Mouse (Mus musculus): ENCODE results near the gene Hes7. TPM values are rescaled to one million over a fixed set of nuclear protein-coding genes. Genes with fewer than 3 reads are reported as not detected.
A peak's percentile ranks its signal among the peaks of the same experiment; 100 is the strongest.

Gene Hes7
- polyA plus RNA-seq, 1 experiment from 2014 or later: 0.26 TPM

DNA sequence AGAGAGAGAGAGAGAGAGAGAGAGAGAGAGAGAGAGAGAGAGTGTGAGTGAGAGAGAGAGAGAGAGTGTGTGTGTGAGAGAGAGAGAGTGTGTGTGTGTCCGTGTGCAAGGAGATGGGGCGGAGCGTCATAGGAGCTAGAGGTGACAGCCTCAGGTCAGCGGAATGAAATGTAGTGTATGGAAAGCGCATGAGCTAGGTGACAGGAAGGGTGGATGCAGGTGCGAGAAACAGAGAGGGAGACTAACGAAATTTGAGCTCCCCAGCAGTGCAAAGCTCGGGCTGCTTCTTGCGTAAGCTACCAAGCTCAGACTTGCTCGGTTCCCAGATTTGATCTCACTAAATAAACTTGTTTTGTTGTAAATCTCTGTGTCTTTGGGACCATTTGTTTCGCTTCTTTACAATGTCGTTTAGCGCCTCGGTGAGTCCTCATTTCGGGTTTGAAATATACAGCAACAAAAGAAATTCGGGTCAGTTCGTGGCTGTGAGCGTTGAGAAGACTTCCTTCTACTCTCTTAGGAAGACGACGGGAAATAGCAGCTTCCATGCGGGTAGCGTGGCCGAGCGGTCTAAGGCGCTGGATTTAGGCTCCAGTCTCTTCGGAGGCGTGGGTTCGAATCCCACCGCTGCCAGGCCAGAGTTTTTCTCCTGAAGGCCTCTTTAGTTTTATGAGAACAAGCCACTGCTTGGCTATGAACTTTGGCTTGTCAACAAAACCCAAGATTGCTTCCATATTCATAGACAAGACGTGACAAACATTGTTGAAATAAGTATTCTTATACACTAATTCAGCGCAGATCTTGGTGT lies 3.7 kb downstream of the Hes7 start:
- Histone ChIP-seq H3K27ac (replicated peaks; ENCODE audit: low read depth, low read length) (peak overlapping the region; percentile 62), H3K9ac (replicated peaks; ENCODE audit: low read length) (peak overlapping the region; percentile 32), H3K4me1 (ENCODE audit: control insufficient read depth, insufficient read depth, low read length) (peaks cover 22% of the 10 kb centered on the region), H3K9me3 (ENCODE audit: control insufficient read depth, low read length) (no peaks in the 10 kb centered on the region), H3K4me3 (replicated peaks; ENCODE audit: low read depth, low read length) (peak overlapping the region; percentile 69), H3K27me3 (ENCODE audit: control insufficient read depth, insufficient read depth, low read length) (peaks cover 4% of the 10 kb centered on the region; the same call in 1 of the 2 replicates), H3K36me3 (ENCODE audit: control insufficient read depth, insufficient read depth, low read length) (no peaks in the 10 kb centered on the region), H3K4me2 (ENCODE audit: low read length) (peak overlapping the region; percentile 74)
- ATAC-seq (ENCODE audit: low FRiP score, low TSS enrichment) (peak; percentile 66), DNase-seq (peak; percentile 95)
- under 1% methylated on average over 31 of the region's 31 CpGs for WGBS

DNA sequence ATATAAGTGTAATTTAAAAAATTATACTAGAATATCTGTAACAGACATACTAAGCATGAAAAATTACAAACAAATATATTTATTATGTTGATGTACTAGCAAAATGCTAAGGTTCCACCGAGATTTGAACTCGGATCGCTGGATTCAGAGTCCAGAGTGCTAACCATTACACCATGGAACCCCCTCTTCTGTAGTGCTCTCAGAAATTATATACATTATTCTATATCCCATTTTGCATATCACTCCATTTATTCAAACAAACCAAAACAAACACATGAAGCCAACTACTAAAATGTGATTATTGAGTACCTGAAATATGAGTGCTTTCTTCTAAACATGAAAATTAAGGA lies 4.3 kb downstream of the Hes7 start:
- no peaks in the 10 kb centered on the region for H3K9me3 ChIP-seq (ENCODE audit: control insufficient read depth, low read length)

DNA sequence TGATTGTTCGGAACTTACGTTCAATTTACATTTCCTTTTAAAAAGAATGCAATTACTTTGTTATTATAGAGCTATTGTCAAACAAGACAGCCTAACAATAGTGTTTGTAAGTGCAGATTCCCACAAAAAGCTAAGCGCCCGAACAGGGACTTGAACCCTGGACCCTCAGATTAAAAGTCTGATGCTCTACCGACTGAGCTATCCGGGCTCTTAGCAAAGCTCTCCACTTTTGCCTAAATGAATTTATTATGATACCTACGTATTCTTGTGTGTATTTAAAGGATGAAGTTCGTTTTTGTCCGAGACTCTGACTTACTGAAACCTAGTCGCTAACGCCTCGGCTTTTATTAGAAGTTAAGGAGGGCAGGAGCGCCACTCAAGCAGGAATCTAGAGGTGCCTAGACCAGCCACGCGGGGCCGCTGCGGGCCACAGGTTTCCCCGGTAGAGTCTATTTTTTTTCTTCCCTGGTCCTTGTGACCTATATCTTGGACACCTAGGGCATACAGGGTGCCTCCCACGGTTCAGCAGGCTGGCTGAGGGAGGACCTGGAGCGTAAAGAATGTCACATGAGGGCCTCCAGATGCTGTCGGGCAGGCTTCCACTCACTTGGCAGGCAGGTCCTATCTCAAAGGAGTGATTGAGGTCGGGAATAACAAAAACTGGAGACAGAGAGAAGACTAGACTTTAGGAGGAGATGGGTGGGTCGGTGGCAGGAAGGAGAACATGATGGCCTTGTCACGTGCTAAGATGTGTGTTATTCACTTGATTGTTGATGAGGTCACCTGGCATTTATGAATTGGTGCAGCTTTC lies 5.0 kb downstream of the Hes7 start:
- DNase-seq (peak; percentile 95), ATAC-seq (ENCODE audit: low FRiP score, low TSS enrichment) (peak; percentile 44)
- Histone ChIP-seq H3K9ac (replicated peaks; ENCODE audit: low read length) (peak overlapping the region; percentile 54), H3K27ac (replicated peaks; ENCODE audit: low read depth, low read length) (peak overlapping the region; percentile 82), H3K9me3 (ENCODE audit: control insufficient read depth, low read length) (no peaks in the 10 kb centered on the region), H3K4me1 (ENCODE audit: control insufficient read depth, insufficient read depth, low read length) (peaks cover 11% of the 10 kb centered on the region), H3K27me3 (ENCODE audit: control insufficient read depth, insufficient read depth, low read length) (peaks cover 4% of the 10 kb centered on the region; the same call in 1 of the 2 replicates), H3K36me3 (ENCODE audit: control insufficient read depth, insufficient read depth, low read length) (no peaks in the 10 kb centered on the region), H3K4me3 (replicated peaks; ENCODE audit: low read depth, low read length) (peak overlapping the region; percentile 57), H3K4me2 (ENCODE audit: low read length) (peak overlapping the region; percentile 85)
- WGBS: under 1% methylated on average over 24 of the region's 24 CpGs

More for the DNA sequence above, 4.3 kb downstream of the Hes7 start:
- ATAC-seq (ENCODE audit: low FRiP score, low TSS enrichment): peak; percentile 60
- H3K4me2 ChIP-seq (ENCODE audit: low read length): peak overlapping the region; percentile 74
- H3K9ac ChIP-seq (replicated peaks; ENCODE audit: low read length): no peak overlapping the region
- peaks cover 16% of the 10 kb centered on the region for H3K4me1 ChIP-seq (ENCODE audit: control insufficient read depth, insufficient read depth, low read length)
- peaks cover 4% of the 10 kb centered on the region; the same call in 1 of the 2 replicates for H3K27me3 ChIP-seq (ENCODE audit: control insufficient read depth, insufficient read depth, low read length)
- under 1% methylated on average over 3 of the region's 3 CpGs for WGBS
- no peak overlapping the region for H3K27ac ChIP-seq (replicated peaks; ENCODE audit: low read depth, low read length)
- DNase-seq: peak; percentile 91
- H3K36me3 ChIP-seq (ENCODE audit: control insufficient read depth, insufficient read depth, low read length): no peaks in the 10 kb centered on the region
- H3K4me3 ChIP-seq (replicated peaks; ENCODE audit: low read depth, low read length): peak overlapping the region; percentile 69

DNA sequence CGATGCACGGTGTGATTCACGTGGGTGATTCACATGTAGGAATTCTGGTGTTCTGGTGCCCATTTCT lies 5.5 kb downstream of the Hes7 start, which contains the start of gene Aloxe3:
Aloxe3 (plus strand) TSS at position 45 of the 67 bp plus-strand sequence.
- Histone ChIP-seq H3K27me3 (ENCODE audit: control insufficient read depth, insufficient read depth, low read length) (peaks cover 3% of the 10 kb centered on the region; the same call in 1 of the 2 replicates), H3K9me3 (ENCODE audit: control insufficient read depth, low read length) (no peaks in the 10 kb centered on the region), H3K27ac (replicated peaks; ENCODE audit: low read depth, low read length) (peak within 1 kb of the TSS; percentile 82), H3K9ac (replicated peaks; ENCODE audit: low read length) (peak within 1 kb of the TSS; percentile 54), H3K36me3 (ENCODE audit: control insufficient read depth, insufficient read depth, low read length) (no peaks in the 10 kb centered on the region), H3K4me3 (replicated peaks; ENCODE audit: low read depth, low read length) (peak within 1 kb of the TSS; percentile 57), H3K4me1 (ENCODE audit: control insufficient read depth, insufficient read depth, low read length) (peaks cover 10% of the 10 kb centered on the region; the same call in 1 of the 2 replicates), H3K4me2 (ENCODE audit: low read length) (peak within 1 kb of the TSS; percentile 85)
- 4% methylated on average over 3 of the region's 3 CpGs for WGBS
- DNase-seq (no peak), ATAC-seq (ENCODE audit: low FRiP score, low TSS enrichment) (no peak)

DNA sequence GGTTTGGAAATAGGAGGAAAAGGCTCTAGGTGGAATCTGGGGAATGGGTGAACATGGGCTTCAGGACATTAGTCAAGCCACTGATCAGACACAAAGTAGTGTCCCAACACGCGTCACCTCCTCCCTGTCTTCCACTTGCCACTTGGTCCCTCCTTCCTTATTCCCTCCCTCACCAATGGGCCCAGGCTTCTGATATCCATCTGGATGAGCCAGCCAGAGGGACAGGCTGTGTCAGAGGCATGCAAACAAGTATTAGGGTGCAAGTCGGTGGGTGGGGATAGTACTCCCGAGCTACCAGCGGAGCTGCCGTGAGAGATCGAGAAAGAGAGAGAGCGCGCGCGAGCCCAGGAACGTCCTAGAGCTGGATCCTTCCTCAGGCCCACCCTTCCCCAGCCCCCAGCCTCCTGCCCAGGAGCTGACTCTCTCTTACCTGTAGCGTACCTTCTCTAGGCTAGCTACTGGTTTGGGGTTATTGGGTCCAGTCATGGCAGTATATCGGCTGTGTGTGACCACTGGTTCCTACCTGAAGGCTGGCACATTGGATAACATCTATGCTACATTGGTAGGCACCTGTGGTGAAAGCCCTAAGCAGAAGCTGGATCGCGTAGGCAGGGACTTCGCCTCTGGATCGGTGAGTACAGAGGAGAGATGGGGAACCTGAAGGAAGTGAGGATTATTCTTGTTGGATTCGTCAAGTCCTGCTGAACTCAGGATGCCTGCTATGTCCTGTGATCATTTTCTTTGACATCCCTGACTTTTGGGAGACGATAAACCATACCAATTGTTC lies 5.9 kb downstream of the Hes7 start:
- H3K4me1 ChIP-seq (ENCODE audit: control insufficient read depth, insufficient read depth, low read length): peaks cover 10% of the 10 kb centered on the region; the same call in 1 of the 2 replicates
- no peaks in the 10 kb centered on the region for H3K36me3 ChIP-seq (ENCODE audit: control insufficient read depth, insufficient read depth, low read length)
- peak overlapping the region; percentile 54 for H3K9ac ChIP-seq (replicated peaks; ENCODE audit: low read length)
- peak; percentile 55 for DNase-seq
- H3K27me3 ChIP-seq (ENCODE audit: control insufficient read depth, insufficient read depth, low read length): no peaks in the 10 kb centered on the region; the same call in 1 of the 2 replicates
- WGBS: 8% methylated on average over 20 of the region's 20 CpGs
- no peak for ATAC-seq (ENCODE audit: low FRiP score, low TSS enrichment)
- H3K27ac ChIP-seq (replicated peaks; ENCODE audit: low read depth, low read length): peak overlapping the region; percentile 82
- no peaks in the 10 kb centered on the region for H3K9me3 ChIP-seq (ENCODE audit: control insufficient read depth, low read length)
- H3K4me3 ChIP-seq (replicated peaks; ENCODE audit: low read depth, low read length): peak overlapping the region; percentile 57
- peak overlapping the region; percentile 85 for H3K4me2 ChIP-seq (ENCODE audit: low read length)

DNA sequence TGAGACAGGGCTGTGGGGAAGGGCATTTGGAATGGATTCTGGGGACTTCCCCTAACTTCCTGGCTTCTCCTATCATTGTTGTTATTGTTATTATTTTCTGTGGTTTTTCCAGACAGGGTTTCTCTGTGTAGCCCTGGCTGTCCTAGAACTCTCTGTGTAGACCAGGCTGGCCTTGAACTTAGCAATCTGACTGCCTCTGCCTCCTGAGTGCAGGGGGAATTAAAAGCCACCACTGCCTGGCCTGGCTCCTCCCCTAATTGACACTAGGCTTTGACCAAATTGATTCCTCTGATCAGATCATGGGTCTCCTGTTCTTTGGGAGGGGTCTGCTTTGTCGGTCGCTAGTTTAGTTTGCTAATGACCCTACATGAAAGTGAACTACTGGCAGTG lies 6.5 kb downstream of the Hes7 start:
- 51% methylated on average over 2 of the region's 2 CpGs for WGBS
- ATAC-seq (ENCODE audit: low FRiP score, low TSS enrichment): no peak

DNA sequence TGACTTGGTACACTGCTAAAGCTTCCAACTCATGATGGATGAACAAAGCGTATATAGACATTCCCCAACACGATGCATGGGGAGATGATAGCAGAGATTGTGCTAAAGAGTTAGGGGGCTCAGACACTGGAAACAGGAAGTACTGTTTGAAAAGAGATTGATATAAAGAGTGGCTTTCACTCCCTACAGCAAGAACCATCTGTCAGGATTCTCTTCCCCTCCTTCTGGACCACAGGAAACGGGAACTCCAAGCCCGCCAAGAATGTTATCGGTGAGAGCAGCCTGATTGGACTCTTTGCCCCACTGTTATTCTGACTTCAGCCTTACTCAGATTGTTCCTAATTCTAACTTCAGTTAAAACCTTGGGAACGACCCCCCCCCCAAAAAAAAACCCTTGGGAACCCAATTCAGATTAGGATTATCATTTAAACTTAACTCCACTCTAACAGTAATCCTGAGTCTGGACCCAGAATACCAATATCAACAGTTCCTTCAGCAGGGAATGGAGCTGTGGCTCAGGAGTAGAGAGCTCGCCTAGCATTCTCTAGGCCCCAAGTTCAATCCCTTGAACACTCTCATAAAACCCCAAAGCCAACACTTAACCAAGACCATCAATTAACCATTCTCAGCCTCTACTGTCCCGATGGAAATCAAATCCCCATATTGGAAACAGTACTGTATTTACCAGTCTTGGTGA lies 8.4 kb downstream of the Hes7 start:
- DNase-seq (no peak), ATAC-seq (ENCODE audit: low FRiP score, low TSS enrichment) (no peak)
- Histone ChIP-seq H3K27me3 (ENCODE audit: control insufficient read depth, insufficient read depth, low read length) (no peaks in the 10 kb centered on the region), H3K4me3 (replicated peaks; ENCODE audit: low read depth, low read length) (no peak overlapping the region), H3K36me3 (ENCODE audit: control insufficient read depth, insufficient read depth, low read length) (no peaks in the 10 kb centered on the region), H3K27ac (replicated peaks; ENCODE audit: low read depth, low read length) (no peak overlapping the region), H3K4me2 (ENCODE audit: low read length) (no peak overlapping the region), H3K9ac (replicated peaks; ENCODE audit: low read length) (no peak overlapping the region), H3K9me3 (ENCODE audit: control insufficient read depth, low read length) (no peaks in the 10 kb centered on the region), H3K4me1 (ENCODE audit: control insufficient read depth, insufficient read depth, low read length) (0 out of 2 replicates have a peak, but pooled peaks cover 4% of the 10 kb centered on the region)
- WGBS: 75% methylated on average over 8 of the region's 8 CpGs

More for the DNA sequence above, 6.5 kb downstream of the Hes7 start:
- DNase-seq: no peak
- no peak overlapping the region for H3K27ac ChIP-seq (replicated peaks; ENCODE audit: low read depth, low read length)
- no peak overlapping the region; the same call in 1 of the 2 replicates for H3K9ac ChIP-seq (replicated peaks; ENCODE audit: low read length)
- peaks cover 6% of the 10 kb centered on the region; the same call in 1 of the 2 replicates for H3K4me1 ChIP-seq (ENCODE audit: control insufficient read depth, insufficient read depth, low read length)
- no peaks in the 10 kb centered on the region for H3K9me3 ChIP-seq (ENCODE audit: control insufficient read depth, low read length)
- H3K36me3 ChIP-seq (ENCODE audit: control insufficient read depth, insufficient read depth, low read length): no peaks in the 10 kb centered on the region
- H3K27me3 ChIP-seq (ENCODE audit: control insufficient read depth, insufficient read depth, low read length): no peaks in the 10 kb centered on the region
- H3K4me3 ChIP-seq (replicated peaks; ENCODE audit: low read depth, low read length): peak overlapping the region; percentile 57; the same call in 1 of the 2 replicates
- H3K4me2 ChIP-seq (ENCODE audit: low read length): peak overlapping the region; percentile 85

DNA sequence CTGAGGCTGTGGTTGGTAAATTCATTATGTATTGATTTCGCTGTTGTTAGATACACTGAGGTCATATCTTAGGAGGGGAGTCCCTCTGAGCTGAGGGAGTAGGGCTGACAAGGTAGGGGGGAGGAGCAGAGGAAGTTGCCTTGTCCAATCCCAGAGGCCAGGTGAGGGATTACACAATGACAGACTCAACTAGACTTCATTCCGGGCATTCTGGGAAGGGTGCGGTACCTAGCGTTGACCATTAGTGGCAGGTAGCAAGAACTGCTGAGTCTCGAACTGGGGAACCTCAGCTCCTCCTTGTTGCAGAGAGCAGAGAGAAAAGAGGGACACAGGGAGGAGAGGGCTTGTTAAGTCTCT lies 13.3 kb downstream of the Hes7 start:
- WGBS: 16% methylated on average over 5 of the region's 5 CpGs
- Histone ChIP-seq H3K4me3 (replicated peaks; ENCODE audit: low read depth, low read length) (peak overlapping the region; percentile 39), H3K36me3 (ENCODE audit: control insufficient read depth, insufficient read depth, low read length) (no peaks in the 10 kb centered on the region), H3K4me2 (ENCODE audit: low read length) (peak overlapping the region; percentile 65), H3K27me3 (ENCODE audit: control insufficient read depth, insufficient read depth, low read length) (no peaks in the 10 kb centered on the region), H3K9me3 (ENCODE audit: control insufficient read depth, low read length) (no peaks in the 10 kb centered on the region), H3K9ac (replicated peaks; ENCODE audit: low read length) (no peak overlapping the region), H3K27ac (replicated peaks; ENCODE audit: low read depth, low read length) (no peak overlapping the region), H3K4me1 (ENCODE audit: control insufficient read depth, insufficient read depth, low read length) (peaks cover 4% of the 10 kb centered on the region; the same call in 1 of the 2 replicates)
- ATAC-seq (ENCODE audit: low FRiP score, low TSS enrichment) (no peak), DNase-seq (no peak)
